8 mouse cellular contexts compared by ENCODE assay signal in the genomic region with DNA sequence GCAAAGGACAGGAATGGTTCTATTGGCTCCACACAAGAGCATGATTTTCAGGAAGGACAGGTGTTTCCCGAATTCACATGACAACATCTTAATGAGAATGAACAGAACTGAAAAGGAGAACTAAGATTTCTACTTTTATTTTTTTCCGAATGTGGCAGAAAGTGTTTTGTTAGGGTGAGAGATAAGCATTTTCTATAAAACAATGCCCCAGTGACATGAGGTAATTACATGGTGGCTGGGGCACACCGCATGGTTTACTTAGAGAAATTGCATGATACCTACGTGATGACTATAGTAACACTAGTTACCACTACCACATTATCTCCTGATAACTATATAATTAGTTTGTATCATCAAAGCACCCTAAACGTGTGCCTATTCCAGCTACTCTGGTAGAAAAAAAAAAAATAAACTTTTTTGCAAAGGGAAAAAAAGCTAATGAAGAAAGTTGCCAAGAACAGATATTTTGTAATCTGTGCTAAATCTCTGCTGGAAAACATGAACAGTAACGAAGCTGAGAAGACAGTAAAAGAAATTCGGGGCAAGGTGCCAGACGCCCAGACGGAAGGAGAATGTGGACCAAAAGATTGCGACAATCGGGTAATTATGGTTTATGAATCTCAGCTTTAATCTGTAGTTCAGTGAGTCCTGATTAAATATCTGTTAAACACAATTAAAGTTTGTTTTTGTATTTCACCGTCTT.
DNase-seq lines count a peak whose midpoint lies in the region; TF ChIP-seq lines count a peak whose summit lies in the region.

No protein-coding gene starts in this region.

- TF ChIP-seq POLR2A in heart, adult 2 months (IDR thresholded peaks at IDR 0.05; ENCODE audit: insufficient read depth, low read depth, low read length): no peak
- TF ChIP-seq POLR2A in CH12.LX (IDR thresholded peaks at IDR 0.05; ENCODE audit: low read depth, low read length): no peak
- no peak for TF ChIP-seq POLR2A in cerebellum, adult 2 months (IDR thresholded peaks at IDR 0.05; ENCODE audit: borderline replicate concordance, insufficient read depth, low read length)
- TF ChIP-seq POLR2A in thymus, adult 2 months (IDR thresholded peaks at IDR 0.05; ENCODE audit: control insufficient read depth, extremely low read depth, insufficient read depth, low read length, poor library complexity): no peak

- dilution Hi-C loops in CH12.LX (cut with MboI; ENCODE audit: extremely low pct_ligation_motif_present, extremely low pct_unique_long_range_greater_than_20kb, low sequenced_read_pairs): no loop called here

- H3K4me2 ChIP-seq in CH12.LX (ENCODE audit: insufficient read depth, low read depth, poor library complexity, severe bottlenecking): peak overlapping the region; percentile 97

- H3K4me1 ChIP-seq in heart, adult 2 months (ENCODE audit: control insufficient read depth, insufficient read depth, low read length): peaks cover 26% of the 10 kb centered on the region
- peaks cover 18 to 90% of the 10 kb centered on the region in 2 experiments for H3K4me1 ChIP-seq in CH12.LX (ENCODE audit: control insufficient read depth in 1 of 2, insufficient read depth in 2 of 2)
- H3K4me1 ChIP-seq in cerebellum, adult 2 months (ENCODE audit: control insufficient read depth, insufficient read depth, low read length): peaks cover 4% of the 10 kb centered on the region
- H3K4me1 ChIP-seq in thymus, adult 2 months (replicated peaks; ENCODE audit: control insufficient read depth, insufficient read depth, low read length): no peaks in the 10 kb centered on the region

- no peak for TF ChIP-seq EP300 in heart, adult 2 months (IDR thresholded peaks at IDR 0.05; ENCODE audit: insufficient read depth, low read depth, low read length)
- peak; percentile 98 for TF ChIP-seq EP300 in CH12.LX (IDR thresholded peaks at IDR 0.05; ENCODE audit: low read length)

- H3K9me3 ChIP-seq in CH12.LX (replicated peaks; ENCODE audit: low read length): no peaks in the 10 kb centered on the region

- TF ChIP-seq RAD21 in CH12.LX (IDR thresholded peaks at IDR 0.05; ENCODE audit: low read depth, low read length): no peak; the same call in none of the 2 replicates

- H3K4me3 ChIP-seq in heart, adult 2 months: no peak overlapping the region
- peak overlapping the region; percentile 37 to 62 (median 55) for H3K4me3 ChIP-seq in CH12.LX (replicated peaks in 1 of 3; ENCODE audit: low read depth in 2 of 3, low read length in 2 of 3, poor library complexity in 1 of 3)
- no peak overlapping the region for H3K4me3 ChIP-seq in cerebellum, adult 2 months (replicated peaks; ENCODE audit: insufficient read depth, low read depth, low read length)
- H3K4me3 ChIP-seq in thymus, adult 2 months (ENCODE audit: control insufficient read depth, insufficient read depth, low read length): no peak overlapping the region

- peaks cover 44% of the 10 kb centered on the region for H3K36me3 ChIP-seq in heart, adult 2 months (ENCODE audit: control insufficient read depth, insufficient read depth, low read length)
- peaks cover 0 to 2% of the 10 kb centered on the region in 2 experiments for H3K36me3 ChIP-seq in CH12.LX (replicated peaks in 1 of 2; ENCODE audit: control insufficient read depth in 1 of 2, insufficient read depth in 1 of 2, low read length in 1 of 2)
- no peaks in the 10 kb centered on the region for H3K36me3 ChIP-seq in thymus, adult 2 months (ENCODE audit: control insufficient read depth, insufficient read depth, low read length)

- no peak for TF ChIP-seq CTCF in heart, adult 2 months (IDR thresholded peaks at IDR 0.05)
- TF ChIP-seq CTCF in CH12.LX (conservative IDR thresholded peaks at IDR 0.05 in 1 of 2, IDR thresholded peaks at IDR 0.05 in 1 of 2; ENCODE audit: low read depth in 2 of 2, low read length in 2 of 2): no peak
- TF ChIP-seq CTCF in cerebellum, adult 2 months (IDR thresholded peaks at IDR 0.05; ENCODE audit: borderline replicate concordance, insufficient read depth, low read depth, low read length): no peak
- TF ChIP-seq CTCF in thymus, adult 2 months (IDR thresholded peaks at IDR 0.05; ENCODE audit: borderline replicate concordance, control insufficient read depth, extremely low read depth, insufficient read depth, low read length, poor library complexity): no peak

- peak overlapping the region; percentile 52 for H3K27ac ChIP-seq in heart, adult 2 months
- peak overlapping the region; percentile 80; the same call in 1 of the 2 replicates for H3K27ac ChIP-seq in CH12.LX (ENCODE audit: insufficient read depth, low read depth)
- no peak overlapping the region for H3K27ac ChIP-seq in cerebellum, adult 2 months (ENCODE audit: insufficient read depth, low read length)
- H3K27ac ChIP-seq in thymus, adult 2 months (ENCODE audit: control insufficient read depth, insufficient read depth, low read length): no peak overlapping the region

- WGBS in heart, adult 2 months: 62% methylated on average over 12 of the region's 12 CpGs
- 43% methylated on average over 12 of the region's 12 CpGs for WGBS in cerebellum, adult 2 months
- 71% methylated on average over 12 of the region's 12 CpGs for WGBS in thymus, adult 2 months

- DNase-seq in heart, adult 2 months: peak; percentile 48 to 51
- no peak for DNase-seq in heart, postnatal 25 days (ENCODE audit: low spot score)
- peak; percentile 54 for DNase-seq in CH12.LX (ENCODE audit: extremely low read depth)
- peak; percentile 54 to 59 for DNase-seq in cerebellum, adult 2 months
- peak; percentile 25 for DNase-seq in layer of hippocampus, adult 9-10 months (ENCODE audit: low spot score)
- DNase-seq in thymus, postnatal 14 days: no peak
- no peak for DNase-seq in retina, embryonic 14.5 days (ENCODE audit: low spot score)
- no peak for DNase-seq in thymus, adult 2 months

- peaks cover 3% of the 10 kb centered on the region; the same call in 1 of the 2 replicates for H3K79me2 ChIP-seq in heart, adult 2 months (replicated peaks; ENCODE audit: control insufficient read depth, insufficient read depth, low read length)
- H3K79me2 ChIP-seq in CH12.LX (replicated peaks; ENCODE audit: control insufficient read depth, extremely low read depth, insufficient read depth, poor library complexity, severe bottlenecking): peaks cover 30% of the 10 kb centered on the region

- no peaks in the 10 kb centered on the region for H3K27me3 ChIP-seq in heart, adult 2 months (ENCODE audit: control insufficient read depth, insufficient read depth, low read length)
- H3K27me3 ChIP-seq in CH12.LX (replicated peaks): no peaks in the 10 kb centered on the region
- H3K27me3 ChIP-seq in cerebellum, adult 2 months (ENCODE audit: control insufficient read depth, insufficient read depth, low read length): no peaks in the 10 kb centered on the region
- no peaks in the 10 kb centered on the region for H3K27me3 ChIP-seq in thymus, adult 2 months (ENCODE audit: control insufficient read depth, insufficient read depth, low read length)

- intact Hi-C loops in heart, adult 2 months (cut with DNase I): loop anchor here (5.0 kb wide), 1 partner anchor 73 kb away; no protein-coding TSS in a partner anchor
- intact Hi-C loops in heart, postnatal 25 days (cut with DNase I): loop anchor here (5.0 kb wide), 1 partner anchor 57 kb away; no protein-coding TSS in a partner anchor

- H3K9ac ChIP-seq in heart, adult 2 months (ENCODE audit: low read depth, low read length): no peak overlapping the region
- H3K9ac ChIP-seq in CH12.LX (ENCODE audit: insufficient read depth, low read depth): peak overlapping the region; percentile 75

- in situ Hi-C loops in CH12.LX (cut with MboI; ENCODE audit: low pct_ligation_motif_present, low pct_unique_long_range_greater_than_20kb, low sequenced_read_pairs): no loop called here

TF ChIP-seq in CH12.LX, 34 proteins besides CTCF, POLR2A, EP300 and RAD21 (continues in another document):
- TF ChIP-seq USF2 (conservative IDR thresholded peaks at IDR 0.05; ENCODE audit: low read depth, low read length) (no peak), ELF1 (IDR thresholded peaks at IDR 0.05; ENCODE audit: low read depth, low read length) (no peak), BHLHE40 (IDR thresholded peaks at IDR 0.05; ENCODE audit: low read depth, low read length) (peak; percentile 81), GABPA (IDR thresholded peaks at IDR 0.05; ENCODE audit: insufficient replicate concordance, low read depth, low read length) (no peak), JUND (conservative IDR thresholded peaks at IDR 0.05; ENCODE audit: low read depth, low read length) (peak; percentile 85), NRF1 (IDR thresholded peaks at IDR 0.05; ENCODE audit: low read depth, low read length) (no peak), HCFC1 (IDR thresholded peaks at IDR 0.05; ENCODE audit: low read depth, low read length) (0 out of 2 replicates have a peak, but pooled peaks have one; percentile 28), TBP (conservative IDR thresholded peaks at IDR 0.05; ENCODE audit: low read depth, low read length) (peak; percentile 76; the same call in 1 of the 2 replicates), MEF2A (IDR thresholded peaks at IDR 0.05; ENCODE audit: borderline replicate concordance, low read depth, low read length) (peak; percentile 73; the same call in 1 of the 2 replicates), MAFK (IDR thresholded peaks at IDR 0.05; ENCODE audit: insufficient replicate concordance, low read length) (peak; percentile 67), RCOR1 (conservative IDR thresholded peaks at IDR 0.05; ENCODE audit: low read depth, low read length) (peak; percentile 95), UBTF (IDR thresholded peaks at IDR 0.05; ENCODE audit: low read depth, low read length) (no peak), SIN3A (IDR thresholded peaks at IDR 0.05; ENCODE audit: low read length) (peak; percentile 93), MXI1 (IDR thresholded peaks at IDR 0.05; ENCODE audit: low read depth, low read length) (peak; percentile 56; the same call in 1 of the 2 replicates), TCF12 (IDR thresholded peaks at IDR 0.05; ENCODE audit: low read depth, low read length) (peak; percentile 91), IRF4 (IDR thresholded peaks at IDR 0.05; ENCODE audit: low read depth, low read length) (peak; percentile 92), JUN (IDR thresholded peaks at IDR 0.05; ENCODE audit: insufficient read depth, low read depth, low read length) (peak; percentile 60; the same call in 1 of the 2 replicates), NELFE (IDR thresholded peaks at IDR 0.05; ENCODE audit: low read depth, low read length) (no peak), PAX5 (IDR thresholded peaks at IDR 0.05; ENCODE audit: low read length) (no peak), USF1 (IDR thresholded peaks at IDR 0.05; ENCODE audit: low read depth, low read length) (peak; percentile 3; the same call in 1 of the 2 replicates), KAT2A (IDR thresholded peaks at IDR 0.05; ENCODE audit: insufficient replicate concordance, low read length) (0 out of 2 replicates have a peak, but pooled peaks have one; percentile 69), MYC (IDR thresholded peaks at IDR 0.05; ENCODE audit: low read depth, low read length) (peak; percentile 97), ZKSCAN1 (IDR thresholded peaks at IDR 0.05; ENCODE audit: borderline replicate concordance, low read depth, low read length) (no peak), MAX (IDR thresholded peaks at IDR 0.05; ENCODE audit: low read length) (peak; percentile 86)

Comparison
In these comparisons a context has a peak if more than half of its experiments do, and no peak if none do; other contexts are left out.
1. DNase-seq: peak in heart, adult 2 months (2 of 2), CH12.LX (single experiment), cerebellum, adult 2 months (2 of 2) and layer of hippocampus, adult 9-10 months (single experiment); none in heart, postnatal 25 days (single experiment), thymus, postnatal 14 days (single experiment), retina, embryonic 14.5 days (single experiment) and thymus, adult 2 months (single experiment).
2. H3K27ac ChIP-seq: peak in heart, adult 2 months (single experiment) and CH12.LX (single experiment); none in cerebellum, adult 2 months (single experiment) and thymus, adult 2 months (single experiment).
3. H3K4me3 ChIP-seq: peak in CH12.LX (3 of 3); none in heart, adult 2 months (single experiment), cerebellum, adult 2 months (single experiment) and thymus, adult 2 months (single experiment).